Mouse (Mus musculus): Measurements from ENCODE around the gene Vax2.
A peak's percentile ranks its signal among the peaks of the same experiment; 100 is the strongest.

Gene Vax2

DNA sequence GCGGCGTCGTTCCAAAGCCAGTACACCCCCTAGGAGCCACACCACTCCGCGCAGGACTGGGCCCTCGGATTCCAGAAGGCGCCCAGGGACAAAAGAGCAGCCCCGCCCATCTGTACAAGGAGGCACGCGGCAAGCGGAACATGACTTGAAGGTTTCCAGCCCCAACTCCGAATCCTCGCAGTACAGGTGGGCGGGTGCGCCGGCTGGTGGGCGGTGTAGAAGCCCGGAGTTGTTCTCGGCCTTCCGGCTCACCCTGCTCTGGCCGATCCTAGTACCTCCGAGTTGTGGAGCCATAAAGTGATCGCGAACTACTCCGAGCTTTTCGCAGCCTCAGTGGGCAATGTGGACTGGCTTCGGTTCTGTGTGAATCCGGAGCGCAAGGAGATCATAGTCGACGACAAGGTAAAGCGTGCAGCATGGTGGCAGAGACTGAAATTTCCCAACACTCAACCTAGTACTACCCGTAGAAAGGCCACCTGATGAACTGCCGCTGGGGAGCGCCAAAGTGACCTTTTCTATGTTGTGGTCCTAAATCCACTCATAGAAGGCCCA, 51.9 kb downstream of the Vax2 start:
- DNase-seq (ENCODE audit: low spot score) = peak; percentile 64

- no peak for DNase-seq (ENCODE audit: low spot score)
These were observed 55.9 kb downstream of the Vax2 start for GRCm38 (mm10) chr6:83766982-83767381.

DNA sequence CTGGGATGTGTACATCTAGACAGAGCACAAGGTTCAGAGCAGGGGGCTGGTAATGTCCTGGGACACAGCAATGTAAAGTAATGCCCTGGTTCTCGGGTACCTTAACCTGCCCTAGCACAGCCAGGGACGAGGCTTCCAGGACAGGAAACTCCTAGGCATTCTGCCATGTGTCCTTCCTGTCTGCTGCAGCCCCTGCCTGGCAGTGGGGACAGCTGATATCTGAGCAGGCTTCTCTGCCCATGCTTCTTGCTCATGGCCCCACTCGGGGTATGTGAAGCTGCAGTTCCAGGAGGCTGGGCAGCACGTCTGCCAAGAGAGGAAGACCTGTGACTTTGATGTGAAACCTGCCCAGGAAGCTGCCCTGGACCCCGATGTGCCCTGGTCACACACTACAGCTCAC, 57.4 kb downstream of the Vax2 start:
- DNase-seq (ENCODE audit: low spot score) = no peak

GRCm38 (mm10) chr6:83774126-83774525, 63.1 kb downstream of the Vax2 start:
- DNase-seq (ENCODE audit: low spot score) = no peak

- DNase-seq (ENCODE audit: low spot score) = no peak
These were observed 63.9 kb downstream of the Vax2 start for GRCm38 (mm10) chr6:83774781-83775563.

DNA sequence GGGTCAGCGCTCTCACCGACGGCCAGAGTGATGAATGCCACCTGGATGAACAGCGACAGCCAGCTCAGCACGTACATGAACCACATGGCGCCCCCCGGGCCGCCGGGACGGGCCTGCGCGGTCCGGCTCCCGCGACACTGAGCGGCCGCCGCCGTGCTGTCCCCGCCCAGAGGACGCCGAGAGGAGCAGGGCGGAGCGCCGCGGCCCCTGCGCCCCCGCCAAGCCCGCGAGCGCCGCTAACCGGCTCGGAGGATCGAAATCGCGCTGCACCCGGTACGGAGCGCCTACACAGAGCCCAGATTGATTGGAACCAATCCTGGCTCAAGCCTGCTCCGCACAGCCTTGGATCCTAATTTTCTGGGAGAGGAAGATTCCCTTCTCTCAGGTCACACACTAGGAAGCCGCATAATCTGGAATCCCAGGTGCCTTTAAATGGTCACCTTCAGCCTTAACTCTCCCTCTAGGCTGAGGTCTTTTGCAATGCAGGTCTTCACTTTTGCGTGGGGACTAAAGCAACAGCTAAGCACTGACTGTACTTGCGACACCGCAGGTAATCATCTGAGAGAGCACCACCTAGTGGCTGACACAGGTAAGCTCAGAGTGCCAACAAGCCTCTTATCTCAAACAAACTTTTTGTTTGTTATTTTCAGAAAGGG, 64.7 kb downstream of the Vax2 start, which contains the start of gene Tex261:
Gene Tex261, minus strand, starts transcription at position 176 of the 656 bp plus-strand sequence.
- peak; percentile 93 for DNase-seq (ENCODE audit: low spot score)

GRCm38 (mm10) chr6:83778306-83778705, 67.2 kb downstream of the Vax2 start:
- no peak for DNase-seq (ENCODE audit: low spot score)

DNA sequence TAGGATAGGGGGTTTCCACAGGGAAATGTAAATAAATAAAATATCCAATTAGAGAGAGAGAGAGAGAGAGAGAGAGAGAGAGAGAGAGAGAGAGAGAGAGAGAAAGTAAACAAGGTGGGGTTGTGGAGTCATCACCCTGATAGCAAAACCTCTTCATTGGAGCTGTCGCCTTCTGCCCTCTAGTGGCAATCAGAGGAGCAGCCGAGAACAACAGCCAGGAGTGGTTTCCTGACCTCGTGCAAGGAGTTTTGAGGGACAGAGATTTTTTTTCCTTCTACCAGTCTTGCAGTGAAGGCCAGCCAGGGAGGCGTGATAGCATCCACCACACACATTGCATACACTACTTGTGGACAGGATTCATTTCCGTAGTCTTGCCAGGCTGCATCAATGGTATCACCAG, 68.0 kb downstream of the Vax2 start:
- peak; percentile 79 for DNase-seq (ENCODE audit: low spot score)

DNA sequence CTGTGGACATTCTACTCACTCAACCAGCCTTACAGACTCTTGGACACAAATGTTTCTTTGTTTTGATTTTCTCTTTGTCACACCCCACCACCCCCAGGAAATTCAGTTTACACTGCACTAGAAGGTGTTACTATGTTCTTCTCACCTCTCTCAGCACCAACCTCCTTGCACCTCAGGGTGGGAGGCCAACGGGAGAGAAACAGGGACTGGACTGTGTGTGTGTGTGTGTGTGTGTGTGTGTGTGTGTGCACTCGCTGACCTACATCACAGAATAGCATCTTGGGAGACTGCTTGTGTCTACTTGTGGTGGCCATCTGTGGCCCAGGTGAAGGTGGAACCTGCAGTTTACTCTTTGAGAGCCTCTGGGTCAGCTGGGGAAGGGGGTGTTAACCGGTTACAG, 75.4 kb downstream of the Vax2 start:
- DNase-seq (ENCODE audit: low spot score) = no peak
